ENCODE assay signal across 16 mouse cellular contexts in genomic region chr5:141004078-141004763, GRCm38 (mm10). TPM values are rescaled to one million over a fixed set of nuclear protein-coding genes. Genes with fewer than 3 reads are reported as not detected.
DNase-seq lines count a peak whose midpoint lies in the region; ATAC-seq lines count a peak whose summit lies in the region.
"Had no signal": no experiment of that assay in that cellular context is flagged by ENCODE, and none has a peak within 500 bp of the region (broad histone marks: within the 10 kb centered on the region; RNA-seq: fewer than 3 reads in every experiment).

No protein-coding gene starts in this region.

- DNase-seq in layer of hippocampus, adult 9-11 months: peak; percentile 73
- no peak for DNase-seq in layer of hippocampus, postnatal 10 days (ENCODE audit: low spot score in 2 of 2)
- DNase-seq in B cell, adult 2 months: peak; percentile 34 to 37
- peak; percentile 17 for DNase-seq in brain, adult 2 months (ENCODE audit: low read depth, low spot score)
- no peak for DNase-seq in heart, postnatal 25 days (ENCODE audit: low spot score)
- DNase-seq in right cerebral cortex, postnatal 14 days: no peak
- DNase-seq: adrenal gland, postnatal 25 days; cerebellum, postnatal 14 days; forebrain, postnatal 0 days; gastrocnemius, adult 2 months; heart, adult 18-20 months; kidney, postnatal 14 days; lung, embryonic 14.5 days; thymus, postnatal 36 days had no signal

- peak; percentile 80 for ATAC-seq in monocyte, adult 5-6 weeks (replicated peaks; ENCODE audit: insufficient number of reproducible peaks, low FRiP score, low TSS enrichment, poor library complexity, severe bottlenecking)
- ATAC-seq: forebrain, postnatal 0 days; intestine, embryonic 16.5 days had no signal

- intact Hi-C loops in heart, postnatal 25 days (cut with DNase I): no loop called here

RNA-seq across cellular contexts. Expression of gene Card11, which starts 3.8 kb away (rescaled TPM):
- total RNA-seq in layer of hippocampus, postnatal 10 days (2021): under 1 TPM; 0.21 to 0.36 TPM
- total RNA-seq in monocyte, adult 5-6 weeks (2017): 11.4 to 48.3 TPM (median 21.1 TPM) in 3 replicates
- total RNA-seq in heart, postnatal 25 days (2021): under 1 TPM; 0.31 to 0.36 TPM
- total RNA-seq: forebrain, postnatal 0 days had no signal

Comparison
In these comparisons a context has a peak if more than half of its experiments do, and no peak if none do; other contexts are left out.
1. DNase-seq: peak in layer of hippocampus, adult 9-11 months (single experiment), B cell, adult 2 months (2 of 2) and brain, adult 2 months (single experiment); none in layer of hippocampus, postnatal 10 days (0 of 2), heart, postnatal 25 days (single experiment) and right cerebral cortex, postnatal 14 days (single experiment).